Mouse (Mus musculus) forebrain, embryonic 14.5 days (tissue): Measurements from ENCODE around the gene Pgam1. TPM values are rescaled to one million over a fixed set of nuclear protein-coding genes. Genes with fewer than 3 reads are reported as not detected.
A peak's percentile ranks its signal among the peaks of the same experiment; 100 is the strongest.
"Not testable (repeated sequence)": the region's sequence is repeated elsewhere in the genome, so short reads cannot be mapped to it uniquely, and the experiment has no call there.

ENCODE experiments used
- ATAC-seq: fragments of 200-750 bp; cut with Nextera tagmentation; 2 replicates; pipeline ENCODE4 v1.8.0; 2017; ENCODE audit warnings: mild to moderate bottlenecking, moderate library complexity
- DNase-seq: peaks from one replicate; pipeline ENCODE4 v3.0.0-alpha.2; 2015; ENCODE audit warnings: low spot score
- H3K27ac ChIP-seq: fragments of 300-500 bp; sonication (generic); 2 replicates; pipeline ENCODE4 v1.5.1; 2014; ENCODE audit warnings: low read depth, mild to moderate bottlenecking, control low read depth, low read length, moderate library complexity
- H3K27me3 ChIP-seq: fragments of 300-500 bp; sonication (generic); replicated peaks from 2 replicates; pipeline ENCODE4 v1.6.1; 2014; ENCODE audit warnings: low read length, control low read depth, mixed read lengths; ENCODE audit not compliant: control insufficient read depth, insufficient read depth
- H3K36me3 ChIP-seq: fragments of 300-500 bp; sonication (generic); 2 replicates; pipeline ENCODE4 v1.6.1; 2014; ENCODE audit warnings: low read length, control low read depth; ENCODE audit not compliant: control insufficient read depth, insufficient read depth
- H3K4me1 ChIP-seq: fragments of 300-500 bp; sonication (generic); 2 replicates; pipeline ENCODE4 v1.6.1; 2014; ENCODE audit warnings: antibody characterized with exemption, low read length, control low read depth; ENCODE audit not compliant: control insufficient read depth, insufficient read depth
- H3K4me2 ChIP-seq: fragments of 300-500 bp; sonication (generic); 2 replicates; pipeline ENCODE4 v1.6.1; 2014; ENCODE audit warnings: mild to moderate bottlenecking, control low read depth, low read length
- H3K4me3 ChIP-seq: fragments of 300-500 bp; sonication (generic); 2 replicates; pipeline ENCODE4 v1.5.1; 2014; ENCODE audit warnings: low read depth, low read length, control low read depth
- H3K9ac ChIP-seq: fragments of 300-500 bp; sonication (generic); 2 replicates; pipeline ENCODE4 v1.6.1; 2014; ENCODE audit warnings: mild to moderate bottlenecking, low read length, control low read depth, moderate library complexity
- H3K9me3 ChIP-seq: fragments of 300-500 bp; sonication (generic); replicated peaks from 2 replicates; pipeline ENCODE4 v1.6.1; 2016; ENCODE audit warnings: low read length, control low read depth, mixed read lengths; ENCODE audit not compliant: control insufficient read depth
- WGBS: fragments of 180-500 bp; shearing (Covaris S2); extraction: QIAGEN DNeasy Blood & Tissue Kit; methylation state at CpG from one replicate; pipeline ENCODE4 v1.1.7; 2014; 5-methylcytosine and 5-hydroxymethylcytosine counted together
- polyA plus RNA-seq: library from polyadenylated mRNA; unstranded; fragments of >200 nt; fragmentation: Nextera tagmentation; extraction: Ambion mirVana; gene quantifications from 2 replicates; pipeline ENCODE4 v1.2.1, GENCODE M21; 2014

The Pgam1 gene
- polyA plus RNA-seq, 1 experiment from 2014 or later, result 522 TPM

DNA sequence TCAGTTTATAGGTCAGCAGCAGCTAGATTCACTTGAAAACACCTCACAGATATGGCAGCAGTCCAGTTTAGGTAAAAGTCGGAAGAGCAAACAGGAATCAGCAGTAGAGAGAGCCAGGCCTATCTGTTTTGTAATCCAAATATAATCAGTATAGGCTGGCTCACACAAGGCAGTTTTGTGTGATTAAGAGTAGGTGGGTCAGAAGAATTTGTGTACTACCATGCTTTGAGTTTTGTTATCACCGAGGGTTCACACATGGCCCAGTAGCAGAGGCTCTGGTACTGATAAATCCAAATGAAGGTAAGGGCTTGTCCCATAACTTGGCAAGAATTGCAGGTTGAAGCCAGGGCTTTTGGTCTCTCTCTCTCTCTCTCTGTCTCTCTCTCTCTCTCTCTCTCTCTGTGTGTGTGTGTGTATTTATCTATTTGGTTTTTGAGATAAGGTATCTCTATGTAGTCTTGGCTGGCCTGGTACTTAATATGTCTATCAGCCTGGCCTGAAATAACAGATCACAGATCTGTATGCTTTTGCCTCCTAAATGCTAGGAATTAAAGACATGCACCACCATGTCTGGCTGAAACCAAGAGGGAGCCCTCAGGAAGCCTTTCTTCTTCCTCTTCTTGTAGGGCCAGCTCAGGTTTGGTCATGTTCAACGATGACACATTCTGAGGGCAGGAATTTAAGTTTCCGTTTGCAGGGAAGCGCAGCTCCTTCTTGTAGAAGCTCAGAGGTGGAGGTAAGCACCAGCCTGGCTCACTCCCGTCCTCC lies 5.2 kb upstream of the Pgam1 start:
- Histone ChIP-seq H3K9me3 (no peaks in the 10 kb centered on the region), H3K4me2 (no peak overlapping the region)
- 70% methylated on average over 6 of the region's 6 CpGs for whole genome bisulfite sequencing

DNA sequence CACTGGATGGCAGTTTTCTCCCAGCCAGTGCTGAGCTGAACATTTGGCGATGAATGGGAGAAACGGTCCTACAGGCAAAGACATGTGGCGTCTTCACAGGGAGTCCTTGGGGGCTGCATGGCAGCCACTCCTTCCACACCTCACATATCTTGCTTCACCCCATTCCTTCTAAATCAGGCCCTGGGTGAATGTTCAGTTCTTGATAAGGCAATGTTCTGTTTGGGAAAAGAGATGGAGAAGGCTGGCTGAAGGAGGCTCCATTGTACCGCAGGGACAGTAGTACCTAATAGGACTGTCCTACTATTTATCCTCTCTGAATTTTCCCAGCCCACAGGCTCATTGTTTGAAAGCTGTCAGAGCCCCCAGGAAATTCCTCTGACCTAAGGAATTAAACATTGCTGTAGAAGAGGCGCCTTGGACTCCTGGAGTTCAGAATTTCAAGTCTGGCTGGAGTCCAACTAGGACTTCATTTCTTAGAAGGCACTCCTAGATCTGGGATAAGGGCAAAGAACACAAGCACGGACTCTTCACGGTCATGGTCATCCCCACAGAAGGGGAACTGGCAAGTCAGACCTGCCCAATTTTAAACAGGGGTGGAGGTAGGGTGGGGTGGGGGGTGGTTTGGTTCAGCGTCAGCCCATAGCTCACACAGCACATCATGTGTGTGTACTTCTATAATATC lies 4.5 kb upstream of the Pgam1 start:
- no peaks in the 10 kb centered on the region for H3K4me1 ChIP-seq
- no peak overlapping the region for H3K4me2 ChIP-seq
- ATAC-seq (no peak), DNase-seq (peak; percentile 10)
- no peaks in the 10 kb centered on the region for H3K27me3 ChIP-seq
- H3K9me3 ChIP-seq, result no peaks in the 10 kb centered on the region
- 49% methylated on average over 8 of the region's 8 CpGs for WGBS
- no peak overlapping the region for H3K27ac ChIP-seq
- H3K9ac ChIP-seq, result no peak overlapping the region
- no peaks in the 10 kb centered on the region for H3K36me3 ChIP-seq
- H3K4me3 ChIP-seq, result no peak overlapping the region

More for the DNA sequence above, 5.2 kb upstream of the Pgam1 start:
- DNase-seq, result no peak
- Histone ChIP-seq H3K27ac (no peak overlapping the region), H3K4me3 (no peak overlapping the region), H3K4me1 (no peaks in the 10 kb centered on the region), H3K27me3 (no peaks in the 10 kb centered on the region), H3K9ac (no peak overlapping the region), H3K36me3 (no peaks in the 10 kb centered on the region)
- no peak for ATAC-seq

GRCm38 (mm10) chr19:41908736-41909135 lies 3.0 kb upstream of the Pgam1 start:
- WGBS, result 77% methylated on average over 3 of the region's 3 CpGs
- Histone ChIP-seq H3K36me3 (no peaks in the 10 kb centered on the region), H3K4me2 (no peak overlapping the region), H3K4me3 (no peak overlapping the region), H3K9me3 (no peaks in the 10 kb centered on the region), H3K27me3 (no peaks in the 10 kb centered on the region), H3K9ac (no peak overlapping the region), H3K27ac (no peak overlapping the region), H3K4me1 (peaks cover 10% of the 10 kb centered on the region)
- no peak for DNase-seq
- ATAC-seq, result no peak

GRCm38 (mm10) chr19:41910396-41910795 lies 1.3 kb upstream of the Pgam1 start:
- ATAC-seq (no peak), DNase-seq (no peak)

DNA sequence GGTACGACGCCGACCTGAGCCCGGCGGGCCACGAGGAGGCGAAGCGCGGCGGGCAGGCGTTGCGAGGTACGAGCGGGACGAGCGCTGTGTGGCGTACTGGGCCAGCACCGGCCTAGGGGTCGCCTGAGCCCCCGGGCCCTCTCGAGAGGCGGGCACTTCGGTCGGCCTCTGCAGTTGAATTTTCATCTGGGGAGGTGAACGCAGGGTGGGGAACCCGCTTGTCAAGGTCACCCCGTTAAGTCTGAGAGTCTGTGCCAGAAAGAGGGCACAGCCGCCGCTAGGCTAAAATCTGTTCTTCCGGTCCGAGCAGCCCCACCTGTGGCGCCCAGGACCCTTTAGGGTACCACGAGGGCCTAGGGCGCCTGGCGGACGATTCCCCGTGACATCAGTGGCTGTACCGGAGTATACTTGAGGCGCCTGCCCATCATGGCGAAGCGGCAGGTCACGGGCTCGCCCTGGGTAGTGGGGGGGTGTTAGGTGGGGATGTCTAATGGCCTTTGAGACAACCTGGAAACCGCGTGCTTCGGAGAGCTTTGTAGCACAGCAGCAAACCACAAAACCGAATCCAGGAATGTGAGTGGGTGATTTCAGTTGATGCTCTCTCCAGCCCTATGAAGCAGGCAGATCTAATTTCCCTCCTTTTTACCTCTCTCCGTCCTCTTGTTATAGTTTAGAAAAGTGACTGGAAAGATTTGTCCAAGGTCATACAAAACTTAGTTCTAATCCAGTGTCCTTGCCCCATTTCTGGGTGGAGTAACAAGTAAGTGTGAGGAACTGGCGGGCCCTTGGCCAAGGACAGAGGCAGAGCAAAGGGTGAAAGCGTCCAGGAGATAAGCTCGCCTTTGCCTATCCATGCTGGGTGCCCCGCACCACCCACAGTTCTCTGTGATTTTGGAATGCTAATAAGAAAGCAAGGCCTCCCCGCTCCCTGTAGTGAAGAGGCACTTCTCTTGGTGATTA lies 678 bp downstream of the Pgam1 start:
- WGBS, result under 1% methylated on average over 48 of the region's 53 CpGs
- Histone ChIP-seq H3K4me3 (peak overlapping the region; percentile 88), H3K27ac (peak overlapping the region; percentile 78), H3K9me3 (no peaks in the 10 kb centered on the region), H3K4me1 (peaks cover 19% of the 10 kb centered on the region), H3K36me3 (peaks cover 18% of the 10 kb centered on the region), H3K27me3 (no peaks in the 10 kb centered on the region), H3K9ac (peak overlapping the region; percentile 88), H3K4me2 (peak overlapping the region; percentile 89)
- DNase-seq (peak; percentile 21), ATAC-seq (peak; percentile 77)

More at GRCm38 (mm10) chr19:41910396-41910795, 1.3 kb upstream of the Pgam1 start:
- H3K27me3 ChIP-seq, result no peaks in the 10 kb centered on the region
- H3K9me3 ChIP-seq, result no peaks in the 10 kb centered on the region
- 72% methylated on average over 2 of the region's 2 CpGs for WGBS
- H3K4me1 ChIP-seq, result peaks cover 19% of the 10 kb centered on the region
- H3K4me3 ChIP-seq, result no peak overlapping the region
- no peak overlapping the region for H3K27ac ChIP-seq
- H3K4me2 ChIP-seq, result no peak overlapping the region
- H3K9ac ChIP-seq, result no peak overlapping the region
- no peaks in the 10 kb centered on the region for H3K36me3 ChIP-seq

DNA sequence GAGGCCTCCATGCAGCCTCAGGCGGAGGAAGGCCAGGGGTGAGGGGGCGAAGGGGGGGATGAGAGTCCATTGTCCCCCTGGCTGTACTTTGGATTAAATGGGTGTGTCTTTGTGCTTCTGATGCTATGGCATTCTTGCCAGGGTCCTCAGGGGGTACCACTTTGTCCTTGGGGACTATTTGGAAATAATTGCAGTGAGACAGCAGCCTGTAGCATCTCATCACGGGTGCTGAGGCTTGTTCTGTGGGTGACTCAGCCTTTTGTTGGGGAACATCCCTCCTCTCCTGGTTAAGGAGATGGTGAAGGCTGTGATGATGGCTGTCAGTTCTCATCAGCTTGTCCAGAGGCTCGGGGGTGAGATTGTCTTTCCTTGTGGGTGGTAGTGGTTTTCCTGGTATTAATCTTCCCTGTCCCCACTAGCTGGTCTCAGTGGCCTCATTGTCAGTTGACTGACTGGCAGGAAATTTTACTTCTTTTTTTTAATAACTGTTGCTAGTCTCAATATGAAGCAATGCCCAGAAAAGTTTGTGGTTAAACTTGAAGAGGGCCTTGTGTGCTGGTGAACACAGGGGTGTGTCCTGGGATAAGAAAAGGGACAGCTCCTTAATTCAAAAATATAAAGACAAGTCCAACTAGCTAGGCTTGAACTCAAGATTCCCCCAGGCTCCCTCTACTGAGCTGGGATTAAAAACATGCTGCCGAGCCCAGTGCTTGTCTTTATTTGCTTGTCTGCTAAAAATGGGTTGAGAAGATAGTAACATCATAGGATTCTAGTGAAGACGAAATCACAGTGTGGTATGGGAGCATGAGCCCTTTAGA lies 2.3 kb downstream of the Pgam1 start:
- Histone ChIP-seq H3K4me1 (peaks cover 19% of the 10 kb centered on the region), H3K27me3 (no peaks in the 10 kb centered on the region), H3K9ac (peak overlapping the region; percentile 88), H3K4me3 (peak overlapping the region; percentile 88), H3K36me3 (peaks cover 25% of the 10 kb centered on the region), H3K4me2 (peak overlapping the region; percentile 89), H3K27ac (peak overlapping the region; percentile 14; the same call in 1 of the 2 replicates), H3K9me3 (no peaks in the 10 kb centered on the region)
- no peak for DNase-seq
- WGBS, result 33% methylated on average over 6 of the region's 6 CpGs
- ATAC-seq, result no peak

GRCm38 (mm10) chr19:41914592-41914882 lies 2.8 kb downstream of the Pgam1 start:
- peaks cover 31% of the 10 kb centered on the region for H3K36me3 ChIP-seq
- ATAC-seq, H3K9ac ChIP-seq, DNase-seq, H3K9me3 ChIP-seq, H3K27me3 ChIP-seq, H3K27ac ChIP-seq: not testable (repeated sequence)
- 0 out of 2 replicates have a peak overlapping the region, but pooled peaks have one; percentile 1 for H3K4me3 ChIP-seq
- peak overlapping the region; percentile 89; the same call in 1 of the 2 replicates for H3K4me2 ChIP-seq
- peaks cover 19% of the 10 kb centered on the region for H3K4me1 ChIP-seq

GRCm38 (mm10) chr19:41915294-41915693 lies 3.6 kb downstream of the Pgam1 start:
- no peaks in the 10 kb centered on the region for H3K9me3 ChIP-seq
- H3K27me3 ChIP-seq, result no peaks in the 10 kb centered on the region
- 95% methylated on average over 3 of the region's 3 CpGs for WGBS
- H3K9ac ChIP-seq, result no peak overlapping the region
- H3K4me3 ChIP-seq, result no peak overlapping the region
- no peak overlapping the region for H3K27ac ChIP-seq
- peaks cover 19% of the 10 kb centered on the region for H3K4me1 ChIP-seq
- no peak for DNase-seq
- H3K4me2 ChIP-seq, result no peak overlapping the region
- peaks cover 35% of the 10 kb centered on the region for H3K36me3 ChIP-seq
- ATAC-seq, result no peak
